Mouse (Mus musculus): ENCODE measurements at regions not wholly inside any gene's neighbourhood (a gene's known extent, or its start where the extent isn't known, plus 50 kb on each side); places are given as distances from the start of the nearest gene placed in this dataset.

DNA sequence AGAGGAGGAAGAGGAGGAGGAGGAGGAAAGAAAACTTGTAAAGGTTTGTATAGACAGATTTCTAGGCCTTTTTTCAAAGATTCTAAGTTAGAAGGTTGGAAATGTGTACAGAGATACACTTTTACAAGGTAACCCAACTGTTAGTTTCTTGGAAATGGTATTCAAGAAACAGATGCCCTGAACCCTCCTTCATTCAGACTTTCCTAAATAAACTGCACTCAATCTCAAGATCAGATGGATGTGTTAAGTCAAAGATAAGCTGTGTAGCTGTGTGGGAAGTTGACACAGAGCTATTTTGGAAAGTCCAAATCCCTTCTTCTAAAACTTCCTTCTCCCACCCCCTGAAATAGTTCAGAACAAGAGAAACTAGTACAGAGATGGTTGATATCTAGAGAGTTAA lies 342.2 kb upstream of the Gm11042 start:
- no peak overlapping the region for H3K9ac ChIP-seq
- H3K4me2 ChIP-seq (replicated peaks) = no peak overlapping the region
- H3K27ac ChIP-seq = no peak overlapping the region
- no peaks in the 10 kb centered on the region for H3K36me3 ChIP-seq
- ATAC-seq (ENCODE audit: insufficient number of reproducible peaks, insufficient read depth, low FRiP score, low TSS enrichment) = no peak
- no peak overlapping the region for H3K4me3 ChIP-seq
- H3K27me3 ChIP-seq = no peaks in the 10 kb centered on the region
- H3K9me3 ChIP-seq = no peaks in the 10 kb centered on the region
- H3K4me1 ChIP-seq = no peaks in the 10 kb centered on the region

DNA sequence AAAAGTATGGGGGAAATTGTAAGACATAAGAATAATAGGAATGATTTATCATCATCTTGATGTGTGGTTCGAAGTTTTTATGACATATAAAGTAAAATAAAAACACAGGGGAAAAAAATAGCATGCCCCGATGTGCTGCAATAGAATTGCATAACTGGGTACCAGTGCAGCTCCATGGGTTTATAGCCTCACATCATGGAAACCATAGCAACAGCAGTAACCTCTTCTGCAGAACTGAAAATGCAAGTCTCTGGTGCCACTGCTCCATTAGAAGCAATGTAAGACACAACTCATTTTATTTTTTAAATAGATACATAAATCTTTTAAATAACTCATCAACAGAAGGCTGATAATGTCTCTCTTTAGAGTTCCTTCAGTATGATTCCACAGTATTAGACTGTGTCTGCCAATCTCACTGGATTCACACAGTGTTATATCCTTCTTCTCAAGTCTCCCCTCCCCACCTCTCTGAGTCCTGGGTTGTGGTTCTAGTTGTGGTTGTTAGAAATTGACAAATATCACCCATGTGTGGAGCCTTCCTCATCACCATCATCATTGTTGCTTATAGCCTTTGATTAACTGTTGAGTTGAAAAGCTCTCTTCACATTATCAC lies 340.9 kb upstream of the Gm11042 start:
- no peak for ATAC-seq (ENCODE audit: insufficient number of reproducible peaks, insufficient read depth, low FRiP score, low TSS enrichment)

DNA sequence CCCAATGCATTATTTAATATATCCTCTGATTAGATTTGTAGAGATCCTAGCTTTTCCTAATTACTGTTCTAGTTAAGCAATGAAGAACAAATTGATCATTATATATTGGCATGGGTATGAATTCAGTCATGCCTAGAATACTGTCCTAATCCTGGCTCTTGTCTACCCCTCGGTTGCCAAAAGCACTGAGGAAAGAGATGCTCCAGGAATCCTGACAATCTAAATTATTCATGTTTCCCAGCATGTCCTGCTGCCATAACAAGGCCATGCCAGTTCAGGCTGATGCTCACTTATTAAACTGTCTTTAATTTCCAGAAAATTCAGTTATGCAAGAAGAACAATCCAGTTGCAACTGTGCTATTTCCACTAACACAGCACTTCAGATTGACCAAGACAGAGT lies 335.1 kb upstream of the Gm11042 start:
- H3K9me3 ChIP-seq = no peaks in the 10 kb centered on the region
- H3K4me1 ChIP-seq = no peaks in the 10 kb centered on the region
- no peaks in the 10 kb centered on the region for H3K36me3 ChIP-seq
- WGBS = 84% methylated on average over 1 of the region's 1 CpGs
- no peak overlapping the region for H3K27ac ChIP-seq
- no peak overlapping the region for H3K4me3 ChIP-seq
- no peaks in the 10 kb centered on the region for H3K27me3 ChIP-seq
- H3K4me2 ChIP-seq (replicated peaks) = no peak overlapping the region
- no peak overlapping the region for H3K9ac ChIP-seq
- ATAC-seq (ENCODE audit: insufficient number of reproducible peaks, insufficient read depth, low FRiP score, low TSS enrichment) = no peak

More for the DNA sequence above, 340.9 kb upstream of the Gm11042 start:
- H3K4me2 ChIP-seq (replicated peaks) = no peak overlapping the region
- H3K27ac ChIP-seq = no peak overlapping the region
- H3K9me3 ChIP-seq = no peaks in the 10 kb centered on the region
- H3K4me3 ChIP-seq = no peak overlapping the region
- H3K9ac ChIP-seq = no peak overlapping the region
- no peaks in the 10 kb centered on the region for H3K36me3 ChIP-seq
- H3K4me1 ChIP-seq = no peaks in the 10 kb centered on the region
- no peaks in the 10 kb centered on the region for H3K27me3 ChIP-seq
- 76% methylated on average over 2 of the region's 2 CpGs for WGBS

DNA sequence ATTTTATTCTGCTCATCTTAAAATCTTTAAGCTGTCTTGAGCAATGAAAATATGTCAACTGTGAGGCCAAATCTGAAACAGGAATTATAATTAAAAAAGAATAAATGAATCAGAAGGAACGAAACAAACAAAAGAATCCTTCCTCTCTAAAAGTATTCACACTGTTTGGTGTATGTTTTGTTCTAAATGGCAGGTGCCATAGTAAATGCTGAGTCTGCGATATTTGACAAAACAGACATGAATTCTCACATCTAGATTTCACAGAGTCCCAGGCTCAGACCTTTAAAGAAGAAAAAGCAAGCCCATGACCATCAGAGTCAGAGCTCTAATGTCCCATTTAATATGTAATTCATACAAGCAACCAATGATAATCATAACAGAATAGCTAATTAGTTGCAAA lies 316.6 kb upstream of the Gm11042 start:
- Histone ChIP-seq H3K9me3 (no peaks in the 10 kb centered on the region), H3K4me1 (no peaks in the 10 kb centered on the region), H3K27ac (no peak overlapping the region), H3K4me3 (no peak overlapping the region), H3K4me2 (replicated peaks) (no peak overlapping the region), H3K36me3 (no peaks in the 10 kb centered on the region), H3K27me3 (no peaks in the 10 kb centered on the region), H3K9ac (no peak overlapping the region)
- WGBS = 88% methylated on average over 2 of the region's 2 CpGs
- ATAC-seq (ENCODE audit: insufficient number of reproducible peaks, insufficient read depth, low FRiP score, low TSS enrichment) = no peak

DNA sequence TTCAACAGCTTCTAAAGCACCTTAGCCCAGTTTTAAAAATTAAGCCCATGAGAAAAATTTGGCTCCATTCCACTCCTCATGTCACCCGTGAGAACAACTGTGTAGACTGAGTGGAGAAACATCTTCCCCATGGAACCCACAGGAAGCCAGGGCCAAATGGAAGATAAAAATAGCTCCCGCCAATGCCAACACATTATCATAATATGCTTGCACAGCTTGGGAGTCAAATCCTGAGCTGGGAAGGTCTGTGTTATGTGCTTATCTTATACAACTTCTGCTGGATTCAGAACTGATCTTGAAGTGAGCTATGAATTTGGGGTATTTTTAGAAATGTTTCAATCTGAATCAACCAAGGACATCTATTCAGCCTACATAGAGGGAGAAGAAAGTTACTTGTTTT lies 279.0 kb upstream of the Gm11042 start:
- 87% methylated on average over 2 of the region's 2 CpGs for WGBS
- Histone ChIP-seq H3K4me3 (no peak overlapping the region), H3K27me3 (no peaks in the 10 kb centered on the region), H3K9me3 (no peaks in the 10 kb centered on the region), H3K4me1 (no peaks in the 10 kb centered on the region), H3K9ac (no peak overlapping the region), H3K4me2 (replicated peaks) (no peak overlapping the region), H3K36me3 (no peaks in the 10 kb centered on the region), H3K27ac (no peak overlapping the region)
- no peak for ATAC-seq (ENCODE audit: insufficient number of reproducible peaks, insufficient read depth, low FRiP score, low TSS enrichment)

DNA sequence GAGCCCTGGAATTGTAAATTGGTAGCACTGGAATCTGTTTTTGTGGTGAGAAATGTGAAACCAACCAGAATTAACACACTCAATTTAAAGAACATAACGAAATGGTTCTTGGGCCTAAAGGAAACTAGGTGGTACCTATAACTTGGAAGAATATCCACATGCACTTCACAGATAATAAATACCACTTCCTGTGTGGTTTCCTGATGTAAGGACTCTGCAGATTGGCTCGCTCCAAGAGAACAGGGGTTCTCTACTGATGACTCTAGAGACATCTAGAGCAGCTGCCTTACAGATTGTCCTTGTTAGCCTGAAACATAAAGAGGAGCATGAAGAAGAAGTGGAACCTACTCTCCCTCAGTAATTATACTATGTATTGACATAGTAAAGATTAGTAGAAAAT lies 238.4 kb upstream of the Gm11042 start:
- WGBS = 77% methylated on average over 2 of the region's 2 CpGs

DNA sequence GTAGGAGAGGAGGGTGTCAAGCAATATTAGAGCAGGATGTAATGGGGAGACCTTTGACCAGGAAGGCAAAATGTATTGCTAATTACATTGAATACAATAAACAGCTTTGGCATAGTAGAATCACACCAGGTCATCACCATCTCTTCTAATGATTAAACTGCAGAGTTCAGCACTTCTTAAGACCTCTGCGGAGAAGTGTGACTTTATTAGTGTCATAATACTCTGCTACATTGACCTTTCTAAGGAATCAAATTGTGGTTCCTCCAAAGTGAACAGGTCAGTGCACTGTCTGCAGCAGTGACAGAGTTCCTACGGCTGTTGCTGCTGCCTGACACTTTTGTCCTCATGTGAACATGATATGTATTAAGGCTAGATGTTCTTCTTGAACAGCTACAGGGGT lies 228.0 kb upstream of the Gm11042 start:
- 77% methylated on average over 2 of the region's 2 CpGs for WGBS
- Histone ChIP-seq H3K36me3 (no peaks in the 10 kb centered on the region), H3K9me3 (no peaks in the 10 kb centered on the region), H3K4me1 (no peaks in the 10 kb centered on the region), H3K27me3 (no peaks in the 10 kb centered on the region), H3K4me3 (no peak overlapping the region), H3K4me2 (replicated peaks) (no peak overlapping the region), H3K9ac (no peak overlapping the region), H3K27ac (no peak overlapping the region)
- ATAC-seq (ENCODE audit: insufficient number of reproducible peaks, insufficient read depth, low FRiP score, low TSS enrichment) = no peak

More for the DNA sequence above, 238.4 kb upstream of the Gm11042 start:
- no peak overlapping the region for H3K27ac ChIP-seq
- no peaks in the 10 kb centered on the region for H3K27me3 ChIP-seq
- H3K36me3 ChIP-seq = no peaks in the 10 kb centered on the region
- no peaks in the 10 kb centered on the region for H3K9me3 ChIP-seq
- no peak overlapping the region for H3K4me2 ChIP-seq (replicated peaks)
- H3K9ac ChIP-seq = no peak overlapping the region
- no peak overlapping the region for H3K4me3 ChIP-seq
- no peaks in the 10 kb centered on the region for H3K4me1 ChIP-seq
- no peak for ATAC-seq (ENCODE audit: insufficient number of reproducible peaks, insufficient read depth, low FRiP score, low TSS enrichment)

DNA sequence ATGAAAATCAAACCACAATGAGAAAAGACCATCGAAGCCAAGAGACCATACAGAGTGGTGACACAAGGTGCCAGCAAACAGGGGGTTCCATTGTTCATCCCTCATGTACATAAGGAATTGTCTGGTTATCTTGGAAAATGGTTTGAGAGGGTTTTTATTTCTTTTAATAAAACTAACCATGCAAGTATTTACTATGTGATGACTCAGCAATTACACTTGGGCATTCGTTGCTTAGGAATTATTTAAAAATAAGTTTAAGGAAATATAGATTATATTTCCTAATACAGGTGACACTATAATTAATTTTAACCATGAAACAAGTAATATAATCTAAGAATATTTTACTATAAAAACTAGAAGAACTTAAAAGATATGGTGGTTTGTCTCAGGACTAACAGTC lies 218.7 kb upstream of the Gm11042 start:
- WGBS = 83% methylated on average over 2 of the region's 2 CpGs
- ATAC-seq (ENCODE audit: insufficient number of reproducible peaks, insufficient read depth, low FRiP score, low TSS enrichment) = no peak
- no peaks in the 10 kb centered on the region for H3K27me3 ChIP-seq

DNA sequence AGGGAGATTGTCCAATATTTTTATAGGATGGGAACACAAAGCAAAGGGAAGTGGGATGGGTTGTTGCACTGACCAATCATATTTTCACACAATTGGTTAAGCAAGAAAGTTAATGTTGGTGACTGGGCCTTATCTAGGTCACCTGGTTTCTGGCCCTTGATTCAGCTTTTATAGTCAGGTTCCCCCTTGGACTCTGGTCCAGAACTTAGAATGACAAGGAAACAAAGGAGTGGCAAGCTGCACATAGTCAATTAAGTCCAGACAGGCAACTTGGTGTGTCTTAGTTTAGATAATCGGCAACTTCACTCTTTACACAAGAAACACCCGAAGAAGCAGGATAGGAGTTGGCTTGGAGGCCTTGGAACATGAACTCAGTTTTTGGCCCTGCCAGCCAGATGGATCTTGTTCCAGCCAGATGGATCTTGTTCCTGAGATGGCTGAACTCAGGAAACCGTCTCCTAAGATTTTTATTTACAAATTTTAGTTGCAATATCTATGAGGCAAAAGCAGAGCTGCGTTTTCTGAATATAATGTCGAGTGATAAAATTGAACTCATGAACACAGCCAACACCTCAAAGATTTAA lies 212.9 kb upstream of the Gm11042 start:
- Histone ChIP-seq H3K9ac (no peak overlapping the region), H3K9me3 (no peaks in the 10 kb centered on the region), H3K4me2 (replicated peaks) (no peak overlapping the region), H3K27me3 (no peaks in the 10 kb centered on the region), H3K36me3 (no peaks in the 10 kb centered on the region), H3K4me1 (no peaks in the 10 kb centered on the region), H3K27ac (no peak overlapping the region), H3K4me3 (no peak overlapping the region)
- ATAC-seq (ENCODE audit: insufficient number of reproducible peaks, insufficient read depth, low FRiP score, low TSS enrichment) = no peak
- WGBS = 73% methylated on average over 5 of the region's 5 CpGs

More for the DNA sequence above, 218.7 kb upstream of the Gm11042 start:
- Histone ChIP-seq H3K4me3 (no peak overlapping the region), H3K36me3 (no peaks in the 10 kb centered on the region), H3K9ac (no peak overlapping the region), H3K4me1 (no peaks in the 10 kb centered on the region), H3K9me3 (no peaks in the 10 kb centered on the region), H3K27ac (no peak overlapping the region), H3K4me2 (replicated peaks) (no peak overlapping the region)

DNA sequence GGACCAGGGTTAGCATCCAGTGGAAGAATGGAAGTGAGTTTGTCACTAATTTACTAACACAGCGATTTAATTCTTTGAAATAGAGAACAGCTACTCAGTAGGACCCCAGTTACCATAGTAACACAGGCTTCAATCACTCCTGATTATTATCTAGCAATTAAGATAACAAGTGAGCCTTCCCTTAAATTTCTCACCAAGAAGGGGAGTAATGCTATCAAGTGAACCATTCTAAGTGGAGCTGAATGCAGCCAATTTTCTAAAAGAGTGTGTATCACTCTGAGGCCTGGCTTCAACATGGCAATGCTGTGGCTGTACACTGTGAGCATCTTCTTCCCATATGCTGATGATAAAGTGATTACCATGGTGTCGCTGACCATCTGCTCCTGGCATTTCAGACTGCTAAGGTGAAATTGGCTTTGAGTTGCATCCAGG lies 211.0 kb upstream of the Gm11042 start:
- no peak for ATAC-seq (ENCODE audit: insufficient number of reproducible peaks, insufficient read depth, low FRiP score, low TSS enrichment)
- 56% methylated on average over 2 of the region's 2 CpGs for WGBS
- H3K4me1 ChIP-seq = no peaks in the 10 kb centered on the region
- no peaks in the 10 kb centered on the region for H3K36me3 ChIP-seq
- no peak overlapping the region for H3K4me3 ChIP-seq
- H3K27me3 ChIP-seq = no peaks in the 10 kb centered on the region
- H3K9me3 ChIP-seq = no peaks in the 10 kb centered on the region
- H3K27ac ChIP-seq = no peak overlapping the region
- no peak overlapping the region for H3K9ac ChIP-seq
- no peak overlapping the region for H3K4me2 ChIP-seq (replicated peaks)

DNA sequence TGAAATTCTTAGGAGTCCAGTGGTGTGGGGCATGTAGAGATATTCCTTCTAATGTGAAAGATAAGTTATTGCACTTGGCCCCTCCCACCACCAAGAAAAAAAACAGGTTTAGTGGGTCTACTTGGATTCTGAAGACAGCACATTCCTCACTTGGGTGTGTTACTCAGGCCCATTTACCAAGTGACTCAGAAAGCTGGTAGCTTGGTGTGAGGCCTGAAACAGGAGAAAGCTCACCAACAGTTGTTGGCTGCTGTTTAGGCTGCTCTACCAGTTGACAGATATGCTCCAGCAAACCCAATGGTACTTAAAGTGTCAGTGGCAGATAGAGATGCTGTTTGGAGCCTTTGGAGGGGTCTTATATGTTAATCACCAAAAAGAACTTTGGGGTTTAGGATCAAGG lies 207.8 kb upstream of the Gm11042 start:
- Histone ChIP-seq H3K9ac (no peak overlapping the region), H3K4me2 (replicated peaks) (no peak overlapping the region), H3K27me3 (no peaks in the 10 kb centered on the region), H3K36me3 (no peaks in the 10 kb centered on the region), H3K4me1 (no peaks in the 10 kb centered on the region), H3K27ac (no peak overlapping the region), H3K9me3 (no peaks in the 10 kb centered on the region), H3K4me3 (no peak overlapping the region)
- no peak for ATAC-seq (ENCODE audit: insufficient number of reproducible peaks, insufficient read depth, low FRiP score, low TSS enrichment)

DNA sequence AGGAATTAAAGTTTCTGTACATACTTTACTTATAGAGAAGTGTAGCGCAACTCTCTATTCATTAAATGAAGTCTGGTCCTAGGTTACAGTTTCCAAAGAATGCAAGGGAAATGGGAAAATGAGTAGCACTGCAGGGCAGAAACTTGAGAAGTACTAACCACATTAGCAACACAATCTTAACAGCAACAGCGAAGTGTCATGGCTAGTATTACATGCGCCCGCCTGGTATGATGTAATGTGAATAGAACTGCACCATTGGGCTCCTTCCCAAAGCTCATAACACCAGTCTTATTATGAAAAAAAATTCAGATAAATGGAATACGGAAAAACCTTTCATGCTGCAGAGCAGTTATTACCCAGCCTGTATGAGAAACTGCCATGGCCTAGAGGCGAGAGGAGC lies 201.8 kb upstream of the Gm11042 start:
- 53% methylated on average over 6 of the region's 6 CpGs for WGBS
- H3K27me3 ChIP-seq = no peaks in the 10 kb centered on the region
- H3K4me3 ChIP-seq = no peak overlapping the region
- no peak overlapping the region for H3K9ac ChIP-seq
- no peak for ATAC-seq (ENCODE audit: insufficient number of reproducible peaks, insufficient read depth, low FRiP score, low TSS enrichment)
- no peaks in the 10 kb centered on the region for H3K4me1 ChIP-seq
- no peak overlapping the region for H3K4me2 ChIP-seq (replicated peaks)
- no peak overlapping the region for H3K27ac ChIP-seq
- H3K9me3 ChIP-seq = no peaks in the 10 kb centered on the region
- no peaks in the 10 kb centered on the region for H3K36me3 ChIP-seq

DNA sequence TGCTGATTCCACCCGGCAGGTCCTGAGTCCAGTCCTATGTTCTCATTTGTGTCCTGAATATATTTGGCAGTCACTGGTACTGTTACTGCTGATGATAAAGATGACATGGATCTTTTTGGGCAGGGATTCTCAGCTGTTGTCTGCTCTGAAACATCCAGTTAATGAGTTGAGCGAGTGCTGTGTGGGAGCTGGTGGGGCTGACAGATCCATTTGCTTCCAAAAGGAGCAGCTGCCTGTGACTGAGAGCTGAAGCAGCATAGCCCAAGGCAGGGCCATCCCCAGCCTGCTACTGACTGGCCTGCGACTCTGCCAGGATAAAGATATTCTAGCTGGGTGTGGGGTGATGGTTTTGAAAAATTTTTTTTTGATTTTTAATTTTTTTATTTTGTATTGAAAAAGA lies 200.3 kb upstream of the Gm11042 start:
- no peak overlapping the region for H3K9ac ChIP-seq
- H3K27me3 ChIP-seq = no peaks in the 10 kb centered on the region
- WGBS = 49% methylated on average over 3 of the region's 3 CpGs
- no peaks in the 10 kb centered on the region for H3K36me3 ChIP-seq
- no peaks in the 10 kb centered on the region for H3K9me3 ChIP-seq
- ATAC-seq (ENCODE audit: insufficient number of reproducible peaks, insufficient read depth, low FRiP score, low TSS enrichment) = no peak
- H3K4me2 ChIP-seq (replicated peaks) = no peak overlapping the region
- no peak overlapping the region for H3K4me3 ChIP-seq
- no peaks in the 10 kb centered on the region for H3K4me1 ChIP-seq
- no peak overlapping the region for H3K27ac ChIP-seq
